Mouse (Mus musculus) layer of hippocampus, postnatal 36 days (tissue): ENCODE data around the gene Tuft1. TPM values are rescaled to one million over a fixed set of nuclear protein-coding genes. Genes with fewer than 3 reads are reported as not detected.
"Not testable (repeated sequence)": the region's sequence is repeated elsewhere in the genome, so short reads cannot be mapped to it uniquely, and the experiment has no call there.

Experiments used
- DNase-seq, 2 experiments: peaks; one replicate each; pipeline ENCODE4 v3.0.0; 2022
- total RNA-seq, 2 experiments: library from RNA; stranded (reverse); gene quantifications; 2 replicates each; pipeline ENCODE4 v1.2.3; 2021

The Tuft1 gene
- total RNA-seq: 1 to 10 TPM; 2.7 to 2.9 TPM

- peak; percentile 40 to 50 for DNase-seq
Observed at GRCm38 (mm10) chr3:94658740-94659095, at the start of gene Tuft1. Gene Tuft1 (minus strand): TSS chr3:94658872.

- not testable (repeated sequence) for DNase-seq
Observed at GRCm38 (mm10) chr3:94703364-94703763, 44.7 kb upstream of the Tuft1 start.

- DNase-seq: no peak
Observed at GRCm38 (mm10) chr3:94702856-94703255, 44.2 kb upstream of the Tuft1 start.

- not testable (repeated sequence) for DNase-seq
Observed at GRCm38 (mm10) chr3:94702163-94702810, 43.6 kb upstream of the Tuft1 start.

- DNase-seq: not testable (repeated sequence)
Observed at GRCm38 (mm10) chr3:94696257-94696656, 37.6 kb upstream of the Tuft1 start.

- DNase-seq: not testable (repeated sequence)
Observed at GRCm38 (mm10) chr3:94695591-94695990, 36.9 kb upstream of the Tuft1 start.

- DNase-seq: not testable (repeated sequence)
Observed at GRCm38 (mm10) chr3:94693874-94694273, 35.2 kb upstream of the Tuft1 start.

GRCm38 (mm10) chr3:94693329-94693825 is 34.7 kb upstream of the Tuft1 start, which contains the start of gene Selenbp2:
Gene Selenbp2 (plus strand): TSS chr3:94693556.
- no peak for DNase-seq

- not testable (repeated sequence) for DNase-seq
Observed at GRCm38 (mm10) chr3:94691694-94692093, 33.0 kb upstream of the Tuft1 start.

- DNase-seq: no peak
Observed at GRCm38 (mm10) chr3:94690616-94691247, 32.1 kb upstream of the Tuft1 start.

GRCm38 (mm10) chr3:94690162-94690561 is 31.5 kb upstream of the Tuft1 start:
- DNase-seq: not testable (repeated sequence)

GRCm38 (mm10) chr3:94689195-94689594 is 30.5 kb upstream of the Tuft1 start:
- DNase-seq: not testable (repeated sequence)

GRCm38 (mm10) chr3:94688698-94689097 is 30.0 kb upstream of the Tuft1 start:
- not testable (repeated sequence) for DNase-seq

GRCm38 (mm10) chr3:94685989-94686772 is 27.5 kb upstream of the Tuft1 start:
- DNase-seq: not testable (repeated sequence)

- no peak for DNase-seq
Observed at GRCm38 (mm10) chr3:94683646-94684045, 25.0 kb upstream of the Tuft1 start.

- DNase-seq: no peak
Observed at GRCm38 (mm10) chr3:94680783-94681182, 22.1 kb upstream of the Tuft1 start.

GRCm38 (mm10) chr3:94680032-94680431 is 21.4 kb upstream of the Tuft1 start:
- not testable (repeated sequence) for DNase-seq

- DNase-seq: no peak
Observed at GRCm38 (mm10) chr3:94679351-94679841, 20.7 kb upstream of the Tuft1 start.

GRCm38 (mm10) chr3:94675101-94675500 is 16.4 kb upstream of the Tuft1 start:
- DNase-seq: not testable (repeated sequence)

GRCm38 (mm10) chr3:94665896-94666295 is 7.2 kb upstream of the Tuft1 start:
- DNase-seq: not testable (repeated sequence)

- DNase-seq: not testable (repeated sequence)
Observed at GRCm38 (mm10) chr3:94665060-94665802, 6.6 kb upstream of the Tuft1 start.

GRCm38 (mm10) chr3:94660841-94661240 is 2.2 kb upstream of the Tuft1 start:
- not testable (repeated sequence) for DNase-seq
